20 mouse cellular contexts compared by ENCODE assay signal in the genomic region with DNA sequence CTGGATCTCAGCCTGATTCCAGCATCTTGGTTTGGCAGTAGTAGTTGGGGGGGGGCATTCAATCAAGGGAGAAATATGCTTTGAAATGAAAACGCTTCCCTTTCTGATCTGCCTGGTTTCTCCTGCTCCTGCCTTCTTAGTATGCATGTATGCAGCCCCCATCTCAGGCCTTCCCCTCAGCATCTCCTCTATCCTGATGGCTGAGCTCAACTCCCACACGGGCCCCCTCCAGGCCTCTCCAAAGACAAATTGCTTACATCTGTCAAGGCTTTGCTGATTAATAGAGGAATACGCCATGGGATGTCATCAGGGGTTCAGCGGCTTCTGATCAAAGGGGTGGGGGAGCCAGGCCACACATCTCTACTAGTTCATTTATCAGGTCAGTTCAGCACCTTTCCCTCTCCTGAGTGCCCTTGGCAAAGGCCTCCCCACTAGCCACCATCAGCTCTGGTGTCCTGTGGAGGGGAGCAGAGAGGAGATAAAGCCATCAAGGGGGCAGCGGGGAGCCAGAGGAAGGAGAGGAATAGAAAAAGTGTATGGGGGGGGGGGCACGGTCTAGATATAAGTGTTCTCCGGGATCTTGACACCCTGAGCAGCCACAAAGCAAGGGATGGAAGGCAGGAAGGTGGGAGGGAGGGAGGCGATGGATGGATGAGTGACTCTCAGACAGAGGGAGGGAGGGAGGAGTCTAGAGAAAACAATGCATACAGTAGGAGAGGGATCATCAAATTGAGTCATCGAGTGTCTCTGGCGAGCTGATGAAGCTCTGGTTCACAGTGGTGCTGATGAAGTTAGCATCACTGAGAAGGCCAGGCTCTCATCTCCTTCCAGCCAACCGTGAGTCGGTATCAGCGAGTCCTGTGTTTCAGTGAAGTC. TPM values are rescaled to one million over a fixed set of nuclear protein-coding genes. Genes with fewer than 3 reads are reported as not detected.
A peak's percentile ranks its signal among the peaks of the same experiment; 100 is the strongest.
DNase-seq lines count a peak whose midpoint lies in the region; ATAC-seq and TF ChIP-seq lines count a peak whose summit lies in the region.
"Had no signal": no experiment of that assay in that cellular context is flagged by ENCODE, and none has a peak within 500 bp of the region (broad histone marks: within the 10 kb centered on the region; RNA-seq: fewer than 3 reads in every experiment).

No protein-coding gene starts in this region.

- no peak overlapping the region for H3K27ac ChIP-seq in kidney, embryonic 14.5 days (ENCODE audit: low read depth, low read length)
- no peak overlapping the region for H3K27ac ChIP-seq in midbrain, embryonic 11.5 days (ENCODE audit: low read depth, low read length)
- no peak overlapping the region for H3K27ac ChIP-seq in midbrain, embryonic 16.5 days (ENCODE audit: low read length)
- H3K27ac ChIP-seq in embryonic facial prominence, embryonic 12.5 days, result no peak overlapping the region
- H3K27ac ChIP-seq: forebrain, embryonic 13.5 days; heart, adult 2 months; heart, embryonic 15.5 days; hindbrain, embryonic 13.5 days had no signal

- H3K4me2 ChIP-seq in kidney, embryonic 14.5 days (replicated peaks; ENCODE audit: low read depth, low read length), result no peak overlapping the region
- H3K4me2 ChIP-seq in midbrain, embryonic 11.5 days, result no peak overlapping the region
- H3K4me2 ChIP-seq in midbrain, embryonic 16.5 days (ENCODE audit: low read length), result no peak overlapping the region
- H3K4me2 ChIP-seq in embryonic facial prominence, embryonic 12.5 days (replicated peaks), result no peak overlapping the region
- H3K4me2 ChIP-seq: forebrain, embryonic 13.5 days; heart, embryonic 11.5 days; heart, embryonic 15.5 days; hindbrain, embryonic 13.5 days had no signal

- no peaks in the 10 kb centered on the region for H3K27me3 ChIP-seq in kidney, embryonic 14.5 days (ENCODE audit: control insufficient read depth, insufficient read depth, low read length)
- H3K27me3 ChIP-seq in midbrain, embryonic 11.5 days (ENCODE audit: control insufficient read depth, insufficient read depth, low read length), result no peaks in the 10 kb centered on the region
- H3K27me3 ChIP-seq in midbrain, embryonic 16.5 days (ENCODE audit: control insufficient read depth, insufficient read depth, low read depth, low read length), result no peaks in the 10 kb centered on the region
- H3K27me3 ChIP-seq in embryonic facial prominence, embryonic 12.5 days, result peaks cover 6% of the 10 kb centered on the region
- H3K27me3 ChIP-seq: forebrain, embryonic 13.5 days; hindbrain, embryonic 13.5 days had no signal

- H3K9ac ChIP-seq in kidney, embryonic 14.5 days (ENCODE audit: low read depth, low read length), result no peak overlapping the region
- H3K9ac ChIP-seq in midbrain, embryonic 11.5 days (ENCODE audit: low read length), result no peak overlapping the region
- H3K9ac ChIP-seq in midbrain, embryonic 16.5 days (ENCODE audit: low read depth, low read length), result no peak overlapping the region
- no peak overlapping the region for H3K9ac ChIP-seq in embryonic facial prominence, embryonic 12.5 days
- H3K9ac ChIP-seq: forebrain, embryonic 13.5 days; forebrain, postnatal 0 days; heart, embryonic 15.5 days; hindbrain, embryonic 13.5 days had no signal

- no peaks in the 10 kb centered on the region for H3K36me3 ChIP-seq in kidney, embryonic 14.5 days (ENCODE audit: control insufficient read depth, insufficient read depth, low read length)
- H3K36me3 ChIP-seq in midbrain, embryonic 11.5 days (ENCODE audit: control insufficient read depth, insufficient read depth, low read length), result no peaks in the 10 kb centered on the region
- no peaks in the 10 kb centered on the region for H3K36me3 ChIP-seq in midbrain, embryonic 16.5 days (ENCODE audit: control insufficient read depth, insufficient read depth, low read length)
- no peaks in the 10 kb centered on the region for H3K36me3 ChIP-seq in embryonic facial prominence, embryonic 12.5 days
- H3K36me3 ChIP-seq: heart, embryonic 15.5 days; hindbrain, embryonic 13.5 days had no signal

- peak; percentile 86 for ATAC-seq in kidney, embryonic 14.5 days (ENCODE audit: low FRiP score, low TSS enrichment)
- ATAC-seq in midbrain, embryonic 11.5 days (ENCODE audit: low FRiP score), result no peak
- no peak for ATAC-seq in midbrain, embryonic 16.5 days
- peak; percentile 45; the same call in 1 of the 2 replicates for ATAC-seq in embryonic facial prominence, embryonic 12.5 days (ENCODE audit: insufficient number of reproducible peaks, insufficient read depth, low FRiP score, low TSS enrichment)
- no peak for ATAC-seq in megakaryocyte progenitor cell, adult 5-6 weeks (replicated peaks; ENCODE audit: poor library complexity)
- ATAC-seq: forebrain, embryonic 13.5 days; forebrain, postnatal 0 days had no signal

- DNase-seq in kidney, postnatal 36 days, result no peak
- DNase-seq in midbrain, embryonic 11.5 days (ENCODE audit: low spot score, missing footprints), result peak; percentile 37
- peak; percentile 25 for DNase-seq in brain, embryonic 14.5 days (ENCODE audit: low read depth)
- DNase-seq in right cerebral cortex, adult 18-20 months, result no peak
- DNase-seq: adrenal gland, postnatal 10 days; cerebellum, adult 11-12 months; cerebellum, adult 9-10 months; cerebellum, postnatal 25 days; forebrain, postnatal 0 days; gastrocnemius, postnatal 14 days; heart, adult 2 months; heart, postnatal 14 days had no signal

- WGBS in kidney, embryonic 14.5 days, result 35% methylated on average over 13 of the region's 13 CpGs
- 75% methylated on average over 13 of the region's 13 CpGs for WGBS in midbrain, embryonic 11.5 days
- 64% methylated on average over 13 of the region's 13 CpGs for WGBS in midbrain, embryonic 16.5 days
- WGBS in embryonic facial prominence, embryonic 12.5 days, result 63% methylated on average over 13 of the region's 13 CpGs

- peaks cover 3% of the 10 kb centered on the region; the same call in 1 of the 2 replicates for H3K4me1 ChIP-seq in kidney, embryonic 14.5 days (ENCODE audit: control insufficient read depth, insufficient read depth, low read length)
- H3K4me1 ChIP-seq in midbrain, embryonic 11.5 days (ENCODE audit: control insufficient read depth, insufficient read depth, low read length), result peaks cover 3% of the 10 kb centered on the region; the same call in 1 of the 2 replicates
- no peaks in the 10 kb centered on the region; the same call in 1 of the 2 replicates for H3K4me1 ChIP-seq in midbrain, embryonic 16.5 days (ENCODE audit: control insufficient read depth, insufficient read depth, low read length)
- H3K4me1 ChIP-seq in embryonic facial prominence, embryonic 12.5 days, result 0 out of 2 replicates have a peak, but pooled peaks cover 2% of the 10 kb centered on the region
- H3K4me1 ChIP-seq: heart, embryonic 15.5 days had no signal

- no peak overlapping the region for H3K4me3 ChIP-seq in kidney, embryonic 14.5 days (ENCODE audit: low read length)
- no peak overlapping the region for H3K4me3 ChIP-seq in midbrain, embryonic 11.5 days (ENCODE audit: low read depth, low read length)
- H3K4me3 ChIP-seq in midbrain, embryonic 16.5 days (ENCODE audit: low read depth, low read length), result no peak overlapping the region
- no peak overlapping the region for H3K4me3 ChIP-seq in embryonic facial prominence, embryonic 12.5 days
- H3K4me3 ChIP-seq: forebrain, embryonic 13.5 days; heart, adult 2 months; heart, embryonic 15.5 days; hindbrain, embryonic 13.5 days had no signal

- TF ChIP-seq POLR2A in brain, embryonic 14.5 days (IDR thresholded peaks at IDR 0.05; ENCODE audit: borderline replicate concordance, extremely low read depth, insufficient read depth, insufficient read length, poor library complexity, severe bottlenecking), result no peak

- no peaks in the 10 kb centered on the region for H3K9me3 ChIP-seq in kidney, embryonic 14.5 days (ENCODE audit: control insufficient read depth, low read length)
- no peaks in the 10 kb centered on the region for H3K9me3 ChIP-seq in midbrain, embryonic 11.5 days (ENCODE audit: control insufficient read depth, low read length)
- no peaks in the 10 kb centered on the region for H3K9me3 ChIP-seq in midbrain, embryonic 16.5 days (replicated peaks; ENCODE audit: control insufficient read depth, low read length, poor library complexity, severe bottlenecking)
- no peaks in the 10 kb centered on the region for H3K9me3 ChIP-seq in embryonic facial prominence, embryonic 12.5 days
- H3K9me3 ChIP-seq: forebrain, embryonic 13.5 days; heart, embryonic 15.5 days; hindbrain, embryonic 13.5 days had no signal

- no peak for TF ChIP-seq CTCF in brain, embryonic 14.5 days (IDR thresholded peaks at IDR 0.05; ENCODE audit: borderline replicate concordance, extremely low read depth, insufficient read depth, insufficient read length)

RNA-seq across cellular contexts. Expression of a gene that starts 32.1 kb away (rescaled TPM):
- 67.4 and 75.4 TPM in 2 replicates for polyA plus RNA-seq in kidney, embryonic 14.5 days (2014; fragmentation: Nextera tagmentation; extraction: Ambion mirVana)
- polyA plus RNA-seq in midbrain, embryonic 11.5 days (2014; fragmentation: Nextera tagmentation; extraction: Ambion mirVana), result 77.8 and 81.5 TPM in 2 replicates
- 50.4 and 54.1 TPM in 2 replicates for polyA plus RNA-seq in midbrain, embryonic 16.5 days (2015; fragmentation: Nextera tagmentation; extraction: Ambion mirVana)
- polyA plus RNA-seq in brain, embryonic 14.5 days (2012; rRNA removed), result 33.9 and 42.3 TPM in 2 replicates
- 62.2 and 65.1 TPM in 2 replicates for polyA plus RNA-seq in embryonic facial prominence, embryonic 12.5 days (2016; fragmentation: Nextera tagmentation; extraction: Ambion mirVana)
- total RNA-seq in megakaryocyte progenitor cell, adult 5-6 weeks (2015), result 39.6 and 44.2 TPM in 2 replicates
- 75.8 and 85.7 TPM in 2 replicates for total RNA-seq in megakaryocyte progenitor cell, adult 5-6 weeks (2017)

Comparison
In these comparisons a context has a peak if more than half of its experiments do, and no peak if none do; other contexts are left out.
1. ATAC-seq: peak in kidney, embryonic 14.5 days (single experiment) and embryonic facial prominence, embryonic 12.5 days (single experiment); none in midbrain, embryonic 11.5 days (single experiment), midbrain, embryonic 16.5 days (single experiment) and megakaryocyte progenitor cell, adult 5-6 weeks (single experiment).
2. DNase-seq: peak in midbrain, embryonic 11.5 days (single experiment) and brain, embryonic 14.5 days (single experiment); none in kidney, postnatal 36 days (0 of 2) and right cerebral cortex, adult 18-20 months (single experiment).